Mouse (Mus musculus) layer of hippocampus, adult 11-12 months (tissue): Measurements from ENCODE around the gene Tmem54.
A peak's percentile ranks its signal among the peaks of the same experiment; 100 is the strongest.

Experiments
- DNase-seq: peaks from one replicate; pipeline ENCODE4 v3.0.0; 2022; ENCODE audit warnings: low spot score

Gene Tmem54

DNA sequence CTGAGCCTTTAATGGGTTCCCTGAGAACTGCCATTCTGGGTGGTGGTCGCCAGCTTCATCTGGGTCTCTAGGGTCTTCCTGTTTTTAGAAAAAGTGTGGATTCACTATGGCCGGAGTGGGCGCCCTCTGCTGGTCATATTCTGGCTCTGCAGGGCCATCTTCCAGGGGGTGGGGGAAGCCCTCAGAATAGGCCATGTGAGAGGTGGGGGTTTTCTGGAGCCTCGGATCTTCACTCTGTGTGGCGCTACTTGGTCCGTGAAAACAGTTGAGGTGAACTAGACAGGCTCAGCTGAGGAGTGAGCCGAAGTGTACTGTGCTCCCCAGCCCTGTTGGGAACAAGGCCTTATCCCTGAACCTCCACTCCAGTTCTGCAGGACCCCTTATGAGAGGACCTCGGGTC, 24.8 kb downstream of the Tmem54 start:
- no peak for DNase-seq

DNA sequence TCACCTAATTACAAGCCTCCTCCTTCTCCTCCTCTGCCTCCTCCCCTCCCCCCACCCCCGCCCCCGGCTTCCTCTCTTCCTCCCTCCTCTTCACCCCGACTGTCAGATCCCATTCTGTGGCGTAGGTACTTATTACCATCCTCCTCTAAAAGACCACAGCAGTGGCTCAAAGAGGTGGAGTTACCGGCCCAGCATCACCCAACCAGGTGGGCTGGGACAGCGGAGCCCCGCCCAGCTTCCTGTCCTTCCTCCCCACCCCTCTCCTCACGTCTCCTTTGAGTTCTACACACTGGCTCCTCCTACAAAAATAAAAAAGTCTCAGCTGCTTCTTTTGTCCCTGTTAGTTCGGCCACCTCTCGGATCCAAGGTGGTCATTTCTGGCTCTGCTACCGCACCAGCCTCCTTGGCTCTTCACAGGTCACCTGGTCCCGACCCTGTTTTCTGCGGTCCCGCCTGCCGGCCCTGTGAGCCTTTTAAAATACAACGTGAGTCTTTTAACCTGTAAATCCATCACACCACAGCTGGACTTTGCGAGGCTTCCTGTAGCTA, 25.5 kb downstream of the Tmem54 start:
- no peak for DNase-seq

DNA sequence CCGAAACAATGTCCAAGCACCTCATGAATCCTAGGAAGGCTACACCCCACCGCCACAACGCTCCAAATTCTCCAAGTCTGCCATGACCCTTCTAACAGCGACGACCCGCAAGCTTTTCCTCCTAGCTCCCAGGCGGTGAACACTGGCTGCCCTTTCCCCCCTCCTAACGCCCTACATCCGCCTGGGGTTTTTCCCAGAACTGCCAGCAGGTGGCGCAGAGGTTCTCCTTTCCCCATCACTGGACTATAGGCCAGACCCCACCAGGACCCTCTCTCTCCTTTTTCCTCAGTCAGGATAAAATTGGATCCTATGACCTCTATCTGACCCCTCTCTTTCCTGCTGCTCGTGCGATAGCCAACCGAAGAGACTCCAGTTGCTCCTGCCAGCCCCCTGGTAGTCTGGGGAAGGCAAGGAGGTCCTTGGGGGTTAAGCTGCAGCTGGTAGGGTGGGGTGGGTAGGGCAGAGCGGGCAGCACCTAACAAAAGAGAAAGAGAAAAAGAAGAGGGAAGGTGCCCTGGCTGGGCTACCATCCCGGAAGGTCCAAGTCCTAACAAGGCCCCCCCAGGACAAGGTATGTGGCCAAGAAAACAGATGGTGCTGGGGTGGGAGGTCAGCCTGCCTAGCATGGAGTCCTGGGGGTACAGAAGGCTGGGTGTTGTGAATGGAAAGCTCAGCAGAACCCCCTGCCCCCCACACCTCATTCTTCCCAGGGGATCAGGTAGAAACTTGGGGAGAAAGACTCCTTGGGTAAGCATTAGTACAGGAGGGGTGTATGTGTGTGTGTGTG, 29.6 kb downstream of the Tmem54 start:
- peak; percentile 75 for DNase-seq

DNA sequence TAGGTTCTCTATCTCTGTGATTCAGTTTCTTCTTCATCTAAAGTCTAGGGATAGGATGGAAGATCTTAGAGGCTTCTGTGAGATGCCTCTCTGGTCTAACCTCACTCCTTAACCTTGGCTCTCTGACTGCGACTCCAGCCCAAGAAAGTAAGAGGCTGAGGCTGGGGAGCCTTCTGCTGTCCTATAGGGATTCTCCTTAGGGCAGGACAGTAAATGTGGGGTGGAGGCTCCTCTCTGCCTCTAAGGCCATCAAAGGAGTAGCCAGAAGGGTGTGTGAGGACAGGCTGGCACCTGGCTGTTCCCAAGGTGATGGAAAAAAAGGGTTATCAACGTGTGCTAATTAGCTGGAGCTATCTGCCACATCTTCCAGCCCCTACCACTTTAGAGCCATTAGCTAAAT, 30.3 kb downstream of the Tmem54 start:
- no peak for DNase-seq

DNA sequence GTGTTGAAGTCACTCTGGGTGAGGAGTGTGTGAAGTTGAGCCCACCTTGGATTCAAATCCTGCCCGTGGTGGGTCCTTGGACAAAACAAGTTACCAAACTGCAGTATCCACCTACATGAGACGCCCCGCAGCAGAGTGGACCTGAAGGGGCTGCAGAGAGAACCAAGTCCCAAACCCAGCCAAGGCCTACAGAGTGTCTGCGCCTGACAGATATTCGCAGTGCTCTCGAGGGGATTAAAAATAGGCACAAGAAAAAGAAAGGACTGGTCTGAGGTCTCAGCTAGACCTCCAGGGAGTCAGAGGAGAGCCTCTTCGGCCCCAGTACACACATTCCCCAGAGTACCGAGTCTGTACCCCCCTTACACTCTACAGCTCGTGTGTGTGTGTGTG, 30.8 kb downstream of the Tmem54 start:
- DNase-seq: no peak

DNA sequence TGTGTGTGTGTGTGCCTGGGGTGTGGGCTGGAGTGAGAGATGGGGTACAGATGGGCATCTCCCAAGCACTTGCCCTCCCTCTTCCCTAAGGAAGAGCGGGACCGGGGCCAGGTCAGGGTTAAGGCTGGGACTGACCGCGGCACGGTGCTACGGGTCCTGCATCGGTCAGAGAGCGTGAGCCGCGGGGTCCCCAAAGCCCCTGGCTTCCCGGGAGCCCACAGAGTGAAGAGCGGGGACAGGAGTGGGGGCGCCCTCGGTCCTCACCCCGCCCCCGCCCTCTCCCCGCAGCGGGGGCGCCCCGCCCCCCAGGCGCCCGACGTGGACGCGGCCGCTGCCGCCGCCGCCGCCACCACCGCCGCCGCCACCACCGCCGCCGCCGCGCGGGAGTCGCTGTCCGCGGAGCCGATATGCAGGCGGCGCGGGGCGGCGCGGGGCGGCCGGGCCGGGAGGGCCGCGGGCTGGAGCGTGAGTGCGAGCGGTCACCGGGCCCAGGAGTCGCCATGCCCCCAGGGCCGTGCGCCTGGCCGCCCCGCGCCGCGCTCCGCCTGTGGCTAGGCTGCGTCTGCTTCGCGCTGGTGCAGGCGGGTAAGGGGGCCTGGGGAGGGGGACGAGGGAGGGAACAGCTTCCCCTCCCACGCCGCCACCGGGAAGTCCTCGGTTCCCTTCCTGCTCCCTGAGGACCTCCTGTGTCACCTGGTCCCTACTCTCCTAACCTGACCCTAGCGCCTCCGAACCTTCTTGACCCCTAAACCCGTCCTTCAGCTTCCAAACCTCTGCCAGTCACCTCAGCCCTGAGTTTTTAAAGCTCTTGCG, 31.4 kb downstream of the Tmem54 start, which contains the start of gene Fndc5:
TSS of gene Fndc5 (plus strand) at position 421 of the 813 bp plus-strand sequence.
- DNase-seq: no peak

DNA sequence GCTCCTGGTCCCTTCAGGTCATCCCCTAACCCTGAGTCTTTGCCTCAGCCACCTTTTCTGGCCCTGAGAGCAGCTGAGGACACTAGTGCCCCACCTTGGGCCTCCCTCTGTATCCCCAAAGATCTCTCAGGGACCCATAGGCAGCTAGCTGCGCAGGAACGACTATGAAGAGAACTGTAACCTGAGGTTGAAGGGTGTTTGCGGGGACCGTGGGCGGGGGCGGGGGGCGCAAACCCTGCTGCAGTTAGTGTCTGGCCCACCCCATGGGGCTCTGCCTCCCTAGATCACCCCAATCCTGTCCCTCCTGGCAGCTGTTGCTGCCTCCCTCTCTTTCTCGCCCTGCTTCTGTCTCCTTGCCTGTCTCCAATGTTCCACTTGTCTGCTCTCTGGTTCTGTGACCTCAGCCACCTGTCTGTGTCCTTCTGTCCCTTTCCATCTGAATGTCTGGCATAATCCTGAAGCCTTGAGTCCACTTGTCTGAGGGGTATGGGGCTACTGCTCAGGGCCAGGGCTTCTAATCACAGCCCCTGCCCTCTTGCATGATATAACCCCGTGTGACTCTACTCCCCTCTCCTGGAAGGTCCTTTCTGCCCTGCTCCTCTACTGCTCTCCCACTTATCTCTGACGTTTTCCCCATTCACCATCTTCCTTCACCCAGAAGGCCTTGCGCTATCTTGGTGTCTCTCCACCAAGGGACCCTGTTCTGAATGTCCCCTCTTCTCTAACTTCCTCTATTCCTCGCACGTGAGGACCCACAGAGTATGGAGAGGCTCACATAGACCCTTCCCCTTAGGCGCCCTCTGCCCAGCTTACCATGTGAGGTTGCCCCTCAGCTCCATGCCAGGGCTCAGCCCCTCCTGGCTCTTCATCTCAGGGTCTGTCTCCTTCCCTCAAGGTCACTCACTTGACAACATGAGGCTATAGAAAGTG, 32.3 kb downstream of the Tmem54 start:
- no peak for DNase-seq

DNA sequence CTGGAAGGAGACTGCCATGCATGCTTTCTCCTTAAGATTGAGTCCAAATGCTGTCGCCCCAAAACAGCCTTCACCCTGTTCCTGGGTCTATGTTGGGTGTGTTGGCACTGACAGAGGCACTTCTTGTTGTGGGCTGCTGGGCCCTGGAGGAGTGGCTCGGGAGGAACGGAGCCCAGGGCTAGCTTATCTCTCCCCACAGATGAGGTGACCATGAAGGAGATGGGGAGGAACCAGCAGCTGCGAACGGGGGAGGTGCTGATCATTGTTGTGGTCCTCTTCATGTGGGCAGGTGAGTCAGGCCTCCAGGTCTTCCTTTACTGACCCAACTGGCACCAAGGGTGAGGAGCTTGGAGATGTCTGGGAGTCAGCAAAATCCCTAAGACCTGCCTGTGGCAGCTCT, 34.3 kb downstream of the Tmem54 start:
- DNase-seq: no peak

DNA sequence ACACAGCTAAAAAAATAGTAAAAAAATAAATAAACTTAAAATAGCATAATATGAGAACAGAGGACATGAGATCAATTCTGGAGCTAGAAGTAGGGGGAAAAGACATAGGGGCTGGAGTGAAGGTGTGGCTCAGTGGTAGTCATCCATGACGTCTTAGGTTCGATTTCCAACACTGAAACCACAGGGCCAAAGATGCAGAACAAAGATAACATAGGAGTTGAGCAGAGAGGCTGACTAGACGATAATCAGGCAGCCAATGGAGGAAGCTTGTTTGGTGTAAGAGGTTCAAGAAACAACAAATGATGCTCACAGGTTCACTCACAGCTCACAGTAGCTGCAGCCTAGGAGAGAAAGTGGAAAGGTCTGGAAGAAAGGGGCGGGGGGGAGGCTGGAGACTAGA, 35.5 kb downstream of the Tmem54 start:
- no peak for DNase-seq

DNA sequence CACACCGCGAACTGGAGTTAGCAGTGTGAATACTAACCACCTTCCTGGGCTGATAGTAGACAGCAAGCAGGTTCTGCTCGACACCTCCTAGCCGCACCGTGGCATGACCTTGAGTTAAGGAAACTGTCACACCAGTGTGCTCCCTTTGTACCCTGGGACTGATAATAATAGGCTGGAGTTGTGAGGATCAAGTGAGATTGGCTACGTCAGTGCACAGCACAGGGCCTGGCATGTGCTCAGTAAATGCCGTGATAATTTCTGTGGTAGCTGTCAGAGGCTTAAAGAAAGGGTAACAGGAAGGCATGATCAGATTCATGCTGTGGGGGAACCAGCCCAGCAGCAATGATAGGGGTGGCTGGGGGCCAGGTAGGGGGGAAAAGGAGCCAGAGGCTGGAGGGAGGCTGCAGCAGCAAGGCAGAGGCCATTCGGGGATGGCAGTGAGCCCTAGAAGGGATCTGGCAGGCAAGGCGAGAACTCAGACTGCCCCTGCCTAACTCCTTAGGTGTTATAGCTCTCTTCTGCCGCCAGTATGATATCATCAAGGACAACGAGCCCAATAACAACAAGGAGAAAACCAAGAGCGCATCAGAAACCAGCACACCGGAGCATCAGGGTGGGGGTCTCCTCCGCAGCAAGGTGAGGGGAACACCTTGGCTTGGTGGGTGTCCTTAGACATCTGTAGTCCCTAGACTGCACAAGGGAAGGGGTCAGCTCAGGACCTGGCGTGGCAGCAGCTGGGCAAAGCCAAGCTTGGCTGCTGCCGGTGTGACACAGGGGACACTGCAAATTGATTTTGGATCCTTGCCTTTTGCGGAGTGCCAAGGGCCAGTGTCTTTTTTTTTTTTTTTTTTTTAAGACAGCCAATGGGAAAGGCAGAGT, 36.5 kb downstream of the Tmem54 start:
- no peak for DNase-seq

DNA sequence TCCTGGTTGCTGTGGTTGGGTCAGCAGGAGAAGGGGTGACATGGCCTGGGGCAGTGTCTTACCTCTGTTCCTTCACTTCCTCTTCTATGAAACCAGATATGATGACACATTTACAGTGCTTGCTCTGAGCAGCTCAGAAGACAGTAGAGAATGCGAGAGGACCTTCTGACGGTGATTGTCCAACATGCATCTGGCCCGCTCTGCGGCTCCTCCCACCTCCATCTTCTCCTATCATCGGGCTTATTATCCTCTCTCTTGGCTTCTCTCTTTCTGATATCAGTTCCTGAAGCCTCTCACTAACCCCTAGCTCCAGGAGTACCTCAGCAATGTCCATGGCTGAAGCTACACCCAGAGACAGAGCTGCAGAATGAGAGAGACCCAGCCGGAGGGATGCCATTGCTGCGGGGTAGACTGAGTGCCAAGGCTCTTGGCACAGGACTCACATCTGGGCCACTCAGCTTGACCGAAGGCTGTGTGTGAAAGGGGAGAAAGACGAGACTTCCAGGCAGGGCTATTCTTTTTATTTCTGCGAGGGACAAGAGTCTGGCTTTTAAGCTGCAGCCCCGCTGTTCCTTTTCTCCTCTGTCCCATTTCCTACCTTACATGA, 37.2 kb downstream of the Tmem54 start:
- no peak for DNase-seq

DNA sequence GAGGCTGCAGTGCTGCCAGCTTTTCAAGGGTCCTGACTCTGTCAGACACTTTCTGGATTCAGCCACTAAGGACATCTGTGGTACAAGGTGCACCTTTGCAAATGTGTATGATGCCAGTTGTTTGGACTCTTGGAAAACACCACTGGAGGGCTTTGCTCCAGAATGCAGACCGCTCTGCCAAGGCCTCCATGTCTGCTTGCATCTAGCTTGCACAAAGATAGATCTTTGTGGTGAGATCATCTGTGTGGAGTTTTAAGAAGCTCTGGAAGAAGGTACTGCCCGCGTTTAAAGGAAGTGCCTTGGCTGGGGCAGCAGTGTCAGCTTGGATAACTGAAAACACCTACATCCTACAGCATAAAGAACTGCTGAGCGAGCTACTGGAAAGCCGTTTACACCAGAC, 38.2 kb downstream of the Tmem54 start:
- DNase-seq: no peak

DNA sequence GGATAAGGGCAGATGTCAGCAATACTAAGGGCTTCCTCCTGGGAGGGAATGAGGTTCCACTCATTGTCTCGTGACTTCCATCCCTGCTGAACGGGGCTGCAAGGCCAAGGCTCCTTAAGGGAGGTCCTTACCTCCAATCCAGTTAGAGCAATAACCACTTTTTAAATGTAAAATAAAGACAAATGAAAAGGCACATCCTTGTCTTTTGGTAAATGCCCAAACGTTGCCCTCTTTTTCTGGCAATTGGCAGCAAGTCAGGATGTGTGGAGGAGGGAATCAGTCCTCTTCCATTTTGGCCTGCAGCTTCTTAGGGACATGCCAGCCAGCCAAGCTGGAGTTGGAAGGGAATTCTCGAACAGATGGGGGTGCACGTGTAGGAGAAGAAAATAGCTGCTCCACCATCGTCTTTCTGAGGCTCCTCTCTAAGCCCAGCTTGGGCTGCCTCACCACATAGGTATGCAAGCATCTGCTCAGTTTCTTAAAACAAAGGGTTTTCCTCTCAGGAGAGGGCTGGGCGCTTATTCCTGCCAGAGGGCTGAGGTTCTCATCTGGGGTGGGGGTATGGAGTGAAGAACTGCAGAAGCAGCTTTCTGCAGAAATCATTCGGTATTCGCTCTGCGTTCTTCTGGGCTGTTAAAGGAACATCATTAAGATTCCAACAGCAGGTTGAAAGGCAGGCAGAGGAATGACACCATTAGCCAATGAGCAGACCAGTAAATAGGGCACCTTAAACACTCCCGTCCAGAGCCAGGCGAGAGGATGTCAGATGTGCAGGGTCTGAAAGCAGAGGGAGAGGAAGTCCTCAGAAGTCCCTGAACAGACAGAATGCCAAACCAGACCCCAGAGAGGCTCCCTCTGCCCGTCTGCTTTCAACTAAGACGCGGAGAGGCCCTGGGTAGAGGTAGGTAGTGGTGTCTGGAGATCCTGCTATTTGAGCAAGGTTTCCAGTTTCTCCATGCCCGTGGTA, 39.3 kb downstream of the Tmem54 start:
- DNase-seq: peak; percentile 81

DNA sequence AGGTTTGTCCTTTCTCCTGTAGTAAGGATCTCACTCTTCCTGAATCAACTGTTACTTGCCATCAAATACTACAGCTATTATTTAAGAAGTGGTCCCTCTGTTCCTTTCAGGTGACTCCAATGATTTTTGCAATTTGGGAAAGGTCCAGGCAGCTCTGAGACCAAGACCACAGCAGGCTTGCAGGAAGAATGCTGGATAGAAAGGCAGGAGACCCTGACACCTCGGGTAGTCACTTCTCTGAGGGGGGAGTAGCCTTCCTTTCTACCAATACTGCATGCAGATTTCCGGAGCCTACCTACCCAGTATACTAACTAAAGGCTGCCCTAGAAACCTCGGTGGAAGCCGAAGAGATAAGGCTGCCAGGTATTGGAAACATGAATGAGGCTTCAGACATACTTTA, 40.1 kb downstream of the Tmem54 start:
- no peak for DNase-seq

DNA sequence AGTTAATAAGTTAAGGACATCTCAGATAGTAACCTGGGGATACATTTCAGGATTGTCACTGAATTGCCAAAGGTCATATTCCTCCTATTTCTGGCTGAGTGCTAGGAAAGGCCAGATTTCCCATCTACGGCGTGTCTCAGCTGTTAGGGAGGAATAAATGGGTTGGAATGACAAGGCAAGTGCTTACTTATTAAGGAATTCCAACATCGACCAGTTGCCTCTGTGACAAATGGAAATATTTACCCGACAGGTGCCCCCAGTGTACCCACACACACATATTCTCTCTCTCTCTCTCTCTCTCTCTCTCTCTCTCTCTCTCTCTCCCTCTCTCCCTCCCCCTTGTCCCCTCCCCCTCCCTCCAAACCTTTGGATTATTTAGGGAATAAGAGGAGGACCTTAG, 40.6 kb downstream of the Tmem54 start:
- no peak for DNase-seq

DNA sequence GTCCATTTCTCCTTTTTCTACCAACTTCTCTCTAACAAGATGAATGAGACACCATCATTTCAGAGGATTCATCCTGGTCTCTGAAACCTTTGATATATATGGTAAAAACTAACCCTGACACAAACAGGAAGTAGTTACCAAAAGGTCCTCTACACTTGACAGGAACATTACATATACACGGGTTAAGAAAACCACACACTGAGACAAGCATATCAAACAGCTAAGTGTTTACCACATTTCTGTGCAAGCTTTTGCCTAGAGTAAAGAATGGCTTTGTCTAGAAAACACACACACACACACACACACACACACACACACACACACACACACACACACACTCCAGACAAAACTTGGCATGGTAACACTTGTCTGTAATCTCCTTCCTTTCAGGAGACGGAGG, 41.0 kb downstream of the Tmem54 start:
- DNase-seq: no peak

DNA sequence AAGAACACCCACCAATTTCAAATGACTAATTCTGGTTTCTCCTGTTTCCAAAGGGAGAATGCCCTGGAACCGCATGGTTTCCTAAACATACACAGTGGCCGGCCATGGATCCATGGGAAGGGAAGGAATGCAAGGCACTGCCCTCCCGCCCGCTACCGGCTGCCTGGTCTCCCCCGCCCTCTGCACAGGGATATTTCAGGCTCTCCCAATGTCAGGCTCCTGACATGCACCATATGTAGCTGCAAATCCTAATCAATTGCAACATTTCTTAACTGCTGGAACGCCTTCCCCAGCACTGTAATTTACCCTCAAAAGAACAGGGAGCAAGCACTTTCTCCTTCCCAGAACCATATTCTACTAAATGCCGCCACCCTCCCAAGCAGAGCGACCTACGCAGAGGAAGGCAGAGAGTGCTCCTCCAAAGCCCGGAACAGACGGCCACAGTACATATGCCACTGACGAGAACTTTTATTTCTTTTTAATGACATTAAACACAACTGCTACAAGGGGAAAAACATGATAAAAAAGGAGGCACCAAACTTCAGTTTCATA, 42.3 kb downstream of the Tmem54 start:
- no peak for DNase-seq

DNA sequence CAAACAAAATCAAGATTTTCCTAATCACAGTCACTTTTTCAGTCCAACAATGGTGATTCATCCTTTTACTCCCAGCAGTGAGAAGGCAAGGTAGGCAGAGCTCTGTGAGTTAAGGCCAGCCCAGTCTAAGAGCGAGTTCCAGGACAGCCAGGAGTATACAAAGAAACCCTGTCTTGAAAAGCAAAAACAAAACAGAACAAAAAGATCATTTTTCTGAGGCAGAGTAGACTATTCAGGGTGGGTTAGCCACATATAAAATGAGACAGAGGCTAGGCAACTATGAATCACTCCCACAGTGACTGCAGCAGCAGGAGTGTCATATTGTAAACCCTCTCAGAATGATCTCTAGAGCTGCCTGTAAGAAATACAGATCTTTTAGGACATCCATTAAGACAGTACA, 44.0 kb downstream of the Tmem54 start:
- no peak for DNase-seq

DNA sequence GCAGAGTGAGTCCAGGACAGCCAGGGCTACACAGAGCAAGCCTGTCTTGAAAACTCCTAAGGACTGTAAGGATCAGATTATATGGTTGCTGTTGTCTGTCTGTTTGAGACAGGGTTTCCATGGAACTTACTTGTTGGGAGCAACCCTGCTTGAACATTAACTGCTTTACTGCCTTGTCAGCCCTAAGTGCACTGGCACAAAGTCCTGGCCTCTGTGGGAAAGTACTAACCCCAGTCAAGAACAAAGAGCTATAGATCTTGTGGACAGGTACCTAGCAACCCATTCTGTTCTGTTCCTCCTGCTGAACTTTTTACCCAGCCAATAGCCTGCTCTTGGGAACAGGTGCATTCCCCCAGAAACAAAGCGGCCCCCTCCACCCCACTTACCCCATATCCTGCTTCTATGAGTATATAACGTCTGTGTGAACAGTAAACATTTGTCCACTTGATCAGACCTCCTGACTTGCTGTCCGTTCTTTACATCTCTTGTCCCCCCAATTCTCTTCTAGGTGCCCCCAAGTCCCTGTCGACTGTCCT, 46.0 kb downstream of the Tmem54 start:
- DNase-seq: no peak
